Mouse (Mus musculus) frontal cortex, adult 2 months (tissue): Measurements from ENCODE around the gene Insc. TPM values are rescaled to one million over a fixed set of nuclear protein-coding genes. Genes with fewer than 3 reads are reported as not detected.

ENCODE experiments used
- DNase-seq, 2 experiments: peaks; one replicate each; pipeline ENCODE4 v3.0.0; 2022; ENCODE audit warnings: low spot score in 1 of 2; ENCODE audit errors: extremely low spot score in 1 of 2
- polyA plus RNA-seq: library from polyadenylated mRNA; depleted of rRNA; stranded (reverse); fragments of >200 nt; gene quantifications from 2 replicates; pipeline ENCODE4 v1.2.3, GENCODE M21; 2012; rRNA removed

The Insc gene
- polyA plus RNA-seq, 1 experiment = 5.8 TPM

- DNase-seq = no peak
These were observed 153.6 kb downstream of the Insc start for GRCm38 (mm10) chr7:114896966-114897697.

Other genes starting within 250 kb of the Insc start
- gene Cyp2r1, start 180.7 kb upstream of the Insc start, polyA plus RNA-seq = 0.46 and 0.69 TPM in 2 replicates
- 2.8 and 3.0 TPM in 2 replicates for gene Calca, start 107.3 kb upstream of the Insc start, polyA plus RNA-seq
- gene Calcb, start 25.1 kb upstream of the Insc start, polyA plus RNA-seq = 0.21 and 0.24 TPM in 2 replicates